Mouse (Mus musculus) liver, adult 2 months (tissue): ENCODE measurements around the gene Fnip1. TPM values are rescaled to one million over a fixed set of nuclear protein-coding genes. Genes with fewer than 3 reads are reported as not detected.
"Not testable (repeated sequence)": the region's sequence is repeated elsewhere in the genome, so short reads cannot be mapped to it uniquely, and the experiment has no call there.

Experiments
- DNase-seq: peaks from one replicate; pipeline ENCODE4 v3.0.0-alpha.2; 2011; ENCODE audit warnings: low read depth, low spot score; ENCODE audit errors: extremely low read depth
- H3K27ac ChIP-seq: fragments of 200-500 bp; replicated peaks from 2 replicates; pipeline ENCODE4 v1.5.1; 2012; ENCODE audit warnings: low read depth, mild to moderate bottlenecking, control low read depth, inconsistent platforms, low read length; ENCODE audit not compliant: insufficient read depth
- H3K27me3 ChIP-seq: fragments of 200-500 bp; 2 replicates; pipeline ENCODE4 v1.6.1; 2012; ENCODE audit warnings: mild to moderate bottlenecking, moderate library complexity, low read length, inconsistent platforms; ENCODE audit not compliant: control insufficient read depth, insufficient read depth
- H3K36me3 ChIP-seq: fragments of 200-500 bp; 2 replicates; pipeline ENCODE4 v1.6.1; 2012; ENCODE audit warnings: low read length, inconsistent platforms; ENCODE audit not compliant: control insufficient read depth, insufficient read depth
- H3K4me1 ChIP-seq: fragments of 200-500 bp; 2 replicates; pipeline ENCODE4 v1.6.1; 2011; ENCODE audit warnings: low read length; ENCODE audit not compliant: control insufficient read depth, insufficient read depth
- H3K4me3 ChIP-seq: fragments of 200-500 bp; 2 replicates; pipeline ENCODE4 v1.5.1; 2011; ENCODE audit warnings: low read depth, mild to moderate bottlenecking, control low read depth, low read length, moderate library complexity; ENCODE audit not compliant: insufficient read depth
- H3K79me2 ChIP-seq: fragments of 200-500 bp; 2 replicates; pipeline ENCODE4 v1.6.1; 2012; ENCODE audit warnings: inconsistent platforms, mild to moderate bottlenecking, low read length, moderate library complexity; ENCODE audit not compliant: control insufficient read depth, insufficient read depth
- H3K9ac ChIP-seq: fragments of 200-500 bp; 2 replicates; pipeline ENCODE4 v1.6.1; 2012; ENCODE audit warnings: low read depth, mild to moderate bottlenecking, control low read depth, inconsistent platforms, low read length
- CTCF ChIP-seq: fragments of 200-500 bp; IDR thresholded peaks from 2 replicates; pipeline ENCODE4 v1.5.1; 2011; ENCODE audit warnings: low read depth, low read length, control low read depth
- POLR2A ChIP-seq: fragments of 200-500 bp; IDR thresholded peaks from 2 replicates; pipeline ENCODE4 v1.6.1; 2011; ENCODE audit warnings: low read length, control low read depth; ENCODE audit not compliant: insufficient read depth; ENCODE audit errors: extremely low read depth
- WGBS: fragments of 180-500 bp; shearing (Covaris S2); methylation state at CpG from one replicate; pipeline ENCODE4 v1.1.7; 2018; 5-methylcytosine and 5-hydroxymethylcytosine counted together
- polyA plus RNA-seq: library from polyadenylated mRNA; depleted of rRNA; stranded (reverse); fragments of >200 nt; gene quantifications from 2 replicates; pipeline ENCODE4 v1.2.3, GENCODE M21; 2012; rRNA removed
- total RNA-seq: library from RNA; depleted of rRNA; stranded (reverse); fragments of >200 nt; gene quantifications from 2 replicates; pipeline ENCODE4 v1.2.3, GENCODE M21; 2014; rRNA removed

Fnip1 gene
- total RNA-seq = 38.1 and 42.5 TPM in 2 replicates
- polyA plus RNA-seq = 2.3 and 2.5 TPM in 2 replicates

DNA sequence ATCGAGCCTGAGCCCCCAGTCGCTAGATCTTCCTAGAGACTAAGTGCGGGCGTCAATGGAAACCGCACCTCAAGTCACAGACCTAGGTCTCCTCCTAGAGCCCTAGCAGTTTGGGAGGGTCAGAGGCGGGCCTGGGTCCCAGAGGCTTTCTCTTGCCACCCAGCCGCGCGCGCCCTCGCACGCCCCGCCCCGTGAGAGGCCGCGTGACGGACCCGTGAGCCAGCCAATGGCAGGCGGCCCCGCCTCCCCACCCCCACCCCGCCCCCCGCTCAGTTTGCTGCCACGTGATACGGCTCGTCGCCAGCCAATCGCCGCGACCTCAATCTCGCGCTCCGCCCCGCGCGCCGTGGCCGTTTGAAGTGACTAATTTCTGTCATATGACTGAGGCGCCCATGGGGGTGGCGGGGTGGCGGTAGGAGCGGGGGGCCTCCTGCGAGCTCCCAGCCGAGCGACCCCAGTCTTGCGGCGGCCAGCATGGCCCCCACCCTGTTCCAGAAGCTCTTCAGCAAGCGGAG is at the start of gene Fnip1:
Gene Fnip1, plus strand, starts transcription at position 377 of the 515 bp plus-strand sequence.
- peak within 1 kb of the TSS; percentile 99 for H3K9ac ChIP-seq
- peaks cover 17% of the 10 kb centered on the region for H3K4me1 ChIP-seq
- no peaks in the 10 kb centered on the region for H3K27me3 ChIP-seq
- H3K36me3 ChIP-seq = no peaks in the 10 kb centered on the region
- peaks cover 17% of the 10 kb centered on the region; the same call in 1 of the 2 replicates for H3K79me2 ChIP-seq
- peak within 1 kb of the TSS; percentile 99 for H3K4me3 ChIP-seq
- DNase-seq = peak; percentile 69
- peak within 1 kb of the TSS; percentile 99 for H3K27ac ChIP-seq
- under 1% methylated on average over 46 of the region's 47 CpGs for WGBS
- 0 out of 2 replicates have a peak, but pooled peaks have one; percentile 42 for TF ChIP-seq POLR2A
- no peak for TF ChIP-seq CTCF

DNA sequence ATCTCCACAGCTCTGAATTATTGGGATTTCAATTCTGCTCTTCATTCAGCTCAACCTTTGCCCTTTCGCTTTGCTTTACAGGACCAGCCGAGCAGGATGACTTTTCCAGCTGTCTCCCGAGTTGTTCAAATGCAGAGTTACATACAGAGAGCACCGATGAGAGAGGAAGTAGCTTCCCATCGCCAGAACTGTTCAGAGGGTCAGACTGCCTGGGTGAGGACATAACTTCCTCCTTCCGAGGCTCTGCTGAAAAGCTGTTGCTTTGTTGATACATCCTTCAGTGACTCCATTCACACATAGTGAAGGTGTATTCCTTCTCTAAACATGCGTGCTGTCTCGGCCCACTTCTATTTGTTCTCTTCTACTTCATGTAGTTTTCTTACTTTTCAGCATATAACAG is 47.6 kb upstream of the Fnip1 start:
- no peaks in the 10 kb centered on the region for H3K4me1 ChIP-seq
- H3K27me3 ChIP-seq = no peaks in the 10 kb centered on the region
- DNase-seq = no peak
- no peak overlapping the region for H3K4me3 ChIP-seq
- H3K27ac ChIP-seq = no peak overlapping the region
- H3K36me3 ChIP-seq = no peaks in the 10 kb centered on the region
- H3K79me2 ChIP-seq = no peaks in the 10 kb centered on the region
- TF ChIP-seq CTCF (no peak), POLR2A (no peak)
- H3K9ac ChIP-seq = no peak overlapping the region
- WGBS = 55% methylated on average over 8 of the region's 8 CpGs

DNA sequence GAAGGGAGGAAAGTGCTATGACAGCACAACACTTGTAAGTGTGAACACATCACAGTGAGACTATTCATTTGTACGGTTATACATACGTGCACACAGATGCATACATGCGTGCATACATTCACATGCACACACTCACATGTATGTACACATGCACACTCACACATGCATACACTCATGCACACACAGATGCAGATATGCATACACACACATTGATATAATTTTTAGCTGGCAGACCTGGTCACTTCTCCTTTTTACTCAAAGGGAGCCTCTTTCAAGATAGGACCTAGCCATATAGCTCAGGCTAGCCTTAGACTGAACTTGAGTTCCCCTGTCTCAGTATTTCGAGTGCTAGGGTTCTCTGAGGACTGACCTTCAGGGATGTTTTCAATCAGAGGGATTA is 46.7 kb upstream of the Fnip1 start:
- Histone ChIP-seq H3K4me1 (no peaks in the 10 kb centered on the region), H3K27ac (no peak overlapping the region), H3K79me2 (no peaks in the 10 kb centered on the region), H3K9ac (no peak overlapping the region), H3K36me3 (no peaks in the 10 kb centered on the region), H3K4me3 (no peak overlapping the region), H3K27me3 (no peaks in the 10 kb centered on the region)
- 92% methylated on average over 4 of the region's 4 CpGs for WGBS
- TF ChIP-seq POLR2A = no peak
- no peak for TF ChIP-seq CTCF
- no peak for DNase-seq

DNA sequence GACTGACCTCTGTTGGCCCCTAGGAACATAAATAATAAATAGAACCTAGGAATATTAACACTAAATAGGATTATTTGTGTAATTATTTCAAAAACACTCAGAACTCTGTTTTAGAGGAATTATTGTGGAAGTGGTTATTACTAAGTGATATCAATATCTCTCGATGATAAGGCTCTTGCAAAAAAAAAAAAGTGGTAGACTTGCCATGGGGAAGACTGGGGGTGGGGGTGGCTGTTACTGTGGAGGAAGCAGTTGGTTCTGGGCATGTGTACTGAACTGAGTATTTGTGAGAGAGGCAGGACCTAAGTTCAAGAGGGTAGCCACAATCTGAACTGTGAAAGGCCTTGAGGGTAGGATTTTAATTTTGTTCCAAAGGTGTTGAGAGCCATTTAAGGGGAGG is 41.3 kb upstream of the Fnip1 start:
- no peaks in the 10 kb centered on the region for H3K36me3 ChIP-seq
- H3K9ac ChIP-seq = no peak overlapping the region
- no peak for TF ChIP-seq CTCF
- no peak for TF ChIP-seq POLR2A
- no peak for DNase-seq
- no peaks in the 10 kb centered on the region for H3K4me1 ChIP-seq
- no peak overlapping the region for H3K27ac ChIP-seq
- H3K27me3 ChIP-seq = no peaks in the 10 kb centered on the region
- 67% methylated on average over 1 of the region's 1 CpGs for WGBS
- H3K4me3 ChIP-seq = no peak overlapping the region
- no peaks in the 10 kb centered on the region for H3K79me2 ChIP-seq

DNA sequence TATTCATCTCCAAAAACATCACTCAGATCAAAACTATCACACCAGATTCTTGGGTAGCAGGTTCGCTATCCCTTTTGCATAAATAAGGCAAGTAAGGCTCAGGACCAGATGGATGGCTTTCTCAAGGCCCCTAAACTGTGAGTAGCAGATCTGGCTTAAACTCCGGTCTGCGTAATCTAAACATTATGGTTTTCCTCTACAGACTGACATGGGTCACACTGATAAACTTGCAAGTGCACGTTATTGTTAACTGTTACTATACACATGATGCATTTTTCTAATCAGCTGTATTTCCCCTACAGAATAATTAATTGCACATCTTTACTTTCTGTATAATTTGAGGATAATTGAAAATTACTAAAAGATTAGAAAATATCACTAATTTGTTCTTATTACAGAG is 39.9 kb upstream of the Fnip1 start:
- Histone ChIP-seq H3K36me3 (no peaks in the 10 kb centered on the region), H3K27me3 (no peaks in the 10 kb centered on the region), H3K9ac (no peak overlapping the region), H3K79me2 (no peaks in the 10 kb centered on the region), H3K4me3 (no peak overlapping the region), H3K4me1 (no peaks in the 10 kb centered on the region), H3K27ac (no peak overlapping the region)
- no peak for DNase-seq
- TF ChIP-seq CTCF (no peak), POLR2A (no peak)
- WGBS = 81% methylated on average over 4 of the region's 4 CpGs

DNA sequence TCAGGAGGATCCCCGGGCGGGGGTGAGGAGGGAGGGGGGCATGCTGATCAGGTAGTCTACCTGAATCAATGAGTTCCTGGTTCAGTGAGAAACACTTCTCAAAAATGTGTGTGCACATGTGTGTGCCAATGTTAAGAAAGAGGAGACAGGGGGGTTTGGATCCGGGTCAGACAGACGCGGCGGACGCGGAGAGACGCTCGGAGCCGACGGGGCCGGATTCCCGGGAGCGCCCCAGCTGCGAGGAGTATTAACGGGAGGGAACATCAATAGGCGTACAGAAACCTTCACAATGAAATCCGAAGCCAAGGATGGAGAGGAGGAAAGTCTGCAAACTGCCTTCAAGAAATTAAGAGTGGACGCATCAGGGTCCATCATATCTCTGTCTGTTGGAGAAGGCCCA is 37.2 kb upstream of the Fnip1 start:
- not testable (repeated sequence) for H3K27ac ChIP-seq, DNase-seq, H3K36me3 ChIP-seq, H3K9ac ChIP-seq, H3K4me1 ChIP-seq, H3K27me3 ChIP-seq, H3K4me3 ChIP-seq, H3K79me2 ChIP-seq
- WGBS = 92% methylated on average over 20 of the region's 20 CpGs
